Mouse (Mus musculus): ENCODE results near the gene Mbnl2. TPM values are rescaled to one million over a fixed set of nuclear protein-coding genes. Genes with fewer than 3 reads are reported as not detected.

Gene Mbnl2
- polyA plus RNA-seq, 1 experiment from 2014 or later: 94.4 TPM

DNA sequence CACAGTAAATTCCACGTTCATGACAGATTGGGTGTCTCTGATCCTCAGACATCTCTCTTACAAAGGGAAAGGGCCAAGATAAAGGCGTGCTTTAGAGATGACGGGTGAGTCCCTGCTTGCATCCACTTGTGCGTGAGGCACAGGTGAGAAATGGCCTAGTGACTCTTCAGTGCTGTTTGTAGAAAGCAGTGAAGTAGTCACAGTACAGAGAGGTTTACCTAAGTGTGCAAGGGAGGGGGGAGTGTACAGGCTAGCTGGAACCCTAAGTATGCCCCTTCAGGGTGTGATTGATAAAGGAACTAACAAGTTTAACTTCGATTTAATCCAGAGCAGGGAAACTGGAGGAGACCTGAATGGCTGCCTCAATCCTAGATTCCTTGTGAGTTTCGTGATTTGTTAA is 130.8 kb downstream of the Mbnl2 start:
- no peak overlapping the region for H3K4me3 ChIP-seq (ENCODE audit: low read depth, low read length)
- WGBS: 37% methylated on average over 6 of the region's 6 CpGs
- no peaks in the 10 kb centered on the region for H3K4me1 ChIP-seq (replicated peaks; ENCODE audit: control insufficient read depth, insufficient read depth, low read length)
- H3K36me3 ChIP-seq (ENCODE audit: control insufficient read depth, insufficient read depth): peaks cover 50% of the 10 kb centered on the region; the same call in 1 of the 2 replicates
- no peak for TF ChIP-seq CTCF (IDR thresholded peaks at IDR 0.05; ENCODE audit: low read depth)
- H3K9ac ChIP-seq (ENCODE audit: low read depth, low read length): no peak overlapping the region
- H3K4me2 ChIP-seq (replicated peaks; ENCODE audit: low read depth): peak overlapping the region; percentile 38; the same call in 1 of the 2 replicates
- no peaks in the 10 kb centered on the region for H3K27me3 ChIP-seq (replicated peaks; ENCODE audit: control insufficient read depth, insufficient read depth, low read length)
- H3K9me3 ChIP-seq (ENCODE audit: control insufficient read depth): no peaks in the 10 kb centered on the region
- H3K27ac ChIP-seq (ENCODE audit: low read depth, low read length): peak overlapping the region; percentile 86
- peak; percentile 37 for ATAC-seq

DNA sequence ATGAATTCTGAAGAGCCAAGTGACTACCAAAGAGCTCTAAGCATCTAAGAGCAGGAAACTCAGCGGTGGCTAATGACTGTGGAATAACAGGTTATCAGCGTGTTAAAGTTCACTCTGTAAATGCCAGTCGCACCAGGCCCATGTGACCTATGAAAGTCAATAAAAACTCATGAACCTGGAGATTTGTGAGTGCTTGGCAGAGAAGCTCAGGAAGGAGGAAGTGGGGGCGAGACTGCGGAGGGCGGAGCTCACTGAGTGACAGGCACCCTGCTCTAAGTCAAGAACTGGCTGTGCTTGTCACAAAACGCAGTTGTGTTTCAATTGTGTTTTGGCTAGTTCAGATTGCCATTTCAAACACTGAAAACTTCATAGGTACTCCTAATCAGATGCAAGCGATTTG is 131.4 kb downstream of the Mbnl2 start:
- peak overlapping the region; percentile 44 for H3K4me2 ChIP-seq (replicated peaks; ENCODE audit: low read depth)
- no peak for TF ChIP-seq CTCF (IDR thresholded peaks at IDR 0.05; ENCODE audit: low read depth)
- H3K27ac ChIP-seq (ENCODE audit: low read depth, low read length): peak overlapping the region; percentile 86
- ATAC-seq: peak; percentile 94
- no peak overlapping the region for H3K9ac ChIP-seq (ENCODE audit: low read depth, low read length)
- no peak overlapping the region for H3K4me3 ChIP-seq (ENCODE audit: low read depth, low read length)
- H3K27me3 ChIP-seq (replicated peaks; ENCODE audit: control insufficient read depth, insufficient read depth, low read length): no peaks in the 10 kb centered on the region
- 29% methylated on average over 8 of the region's 8 CpGs for WGBS
- H3K9me3 ChIP-seq (ENCODE audit: control insufficient read depth): no peaks in the 10 kb centered on the region
- peaks cover 48% of the 10 kb centered on the region; the same call in 1 of the 2 replicates for H3K36me3 ChIP-seq (ENCODE audit: control insufficient read depth, insufficient read depth)
- H3K4me1 ChIP-seq (replicated peaks; ENCODE audit: control insufficient read depth, insufficient read depth, low read length): no peaks in the 10 kb centered on the region

DNA sequence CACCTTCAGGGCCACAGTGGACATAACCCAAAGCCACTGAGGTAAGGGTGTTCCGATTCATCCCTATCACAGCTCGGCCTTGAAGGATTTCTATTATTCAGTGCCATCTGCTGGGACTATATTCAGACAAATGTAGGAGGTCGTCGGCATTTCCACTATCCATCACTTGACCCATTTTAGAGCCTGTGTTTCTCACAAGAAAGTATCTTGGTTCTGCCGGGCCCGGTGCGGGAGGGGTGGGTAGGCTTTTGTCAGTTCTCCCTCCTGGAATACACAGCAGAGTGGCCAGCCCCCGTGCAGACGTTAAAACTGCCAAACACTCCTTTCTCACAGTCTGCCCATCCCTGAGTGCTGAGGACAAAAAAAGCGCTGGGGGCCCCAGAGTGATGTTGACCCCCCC is 134.4 kb downstream of the Mbnl2 start:
- Histone ChIP-seq H3K9ac (ENCODE audit: low read depth, low read length) (no peak overlapping the region), H3K36me3 (ENCODE audit: control insufficient read depth, insufficient read depth) (peaks cover 56% of the 10 kb centered on the region; the same call in 1 of the 2 replicates), H3K4me2 (replicated peaks; ENCODE audit: low read depth) (no peak overlapping the region), H3K4me3 (ENCODE audit: low read depth, low read length) (no peak overlapping the region), H3K27me3 (replicated peaks; ENCODE audit: control insufficient read depth, insufficient read depth, low read length) (no peaks in the 10 kb centered on the region), H3K27ac (ENCODE audit: low read depth, low read length) (no peak overlapping the region), H3K9me3 (ENCODE audit: control insufficient read depth) (no peaks in the 10 kb centered on the region), H3K4me1 (replicated peaks; ENCODE audit: control insufficient read depth, insufficient read depth, low read length) (no peaks in the 10 kb centered on the region)
- WGBS: 95% methylated on average over 10 of the region's 10 CpGs
- no peak for TF ChIP-seq CTCF (IDR thresholded peaks at IDR 0.05; ENCODE audit: low read depth)
- ATAC-seq: no peak

- H3K4me2 ChIP-seq (replicated peaks; ENCODE audit: low read depth): no peak overlapping the region
- peaks cover 48% of the 10 kb centered on the region for H3K36me3 ChIP-seq (ENCODE audit: control insufficient read depth, insufficient read depth)
- H3K27ac ChIP-seq (ENCODE audit: low read depth, low read length): no peak overlapping the region
- no peaks in the 10 kb centered on the region for H3K9me3 ChIP-seq (ENCODE audit: control insufficient read depth)
- WGBS: 66% methylated on average over 9 of the region's 9 CpGs
- H3K4me3 ChIP-seq (ENCODE audit: low read depth, low read length): no peak overlapping the region
- H3K4me1 ChIP-seq (replicated peaks; ENCODE audit: control insufficient read depth, insufficient read depth, low read length): no peaks in the 10 kb centered on the region
- no peak overlapping the region for H3K9ac ChIP-seq (ENCODE audit: low read depth, low read length)
- no peak for ATAC-seq
- TF ChIP-seq CTCF (IDR thresholded peaks at IDR 0.05; ENCODE audit: low read depth): no peak
- H3K27me3 ChIP-seq (replicated peaks; ENCODE audit: control insufficient read depth, insufficient read depth, low read length): no peaks in the 10 kb centered on the region
Observed at GRCm38 (mm10) chr14:120416886-120417285, 141.4 kb downstream of the Mbnl2 start.

GRCm38 (mm10) chr14:120418964-120419363 is 143.5 kb downstream of the Mbnl2 start:
- Histone ChIP-seq H3K9me3 (ENCODE audit: control insufficient read depth) (no peaks in the 10 kb centered on the region), H3K4me1 (replicated peaks; ENCODE audit: control insufficient read depth, insufficient read depth, low read length) (no peaks in the 10 kb centered on the region), H3K27me3 (replicated peaks; ENCODE audit: control insufficient read depth, insufficient read depth, low read length) (no peaks in the 10 kb centered on the region), H3K36me3 (ENCODE audit: control insufficient read depth, insufficient read depth) (peaks cover 53% of the 10 kb centered on the region), H3K9ac (ENCODE audit: low read depth, low read length) (no peak overlapping the region), H3K27ac (ENCODE audit: low read depth, low read length) (no peak overlapping the region), H3K4me2 (replicated peaks; ENCODE audit: low read depth) (no peak overlapping the region), H3K4me3 (ENCODE audit: low read depth, low read length) (no peak overlapping the region)
- 81% methylated on average over 14 of the region's 14 CpGs for WGBS
- ATAC-seq: 0 out of 2 replicates have a peak, but pooled peaks have one; percentile 16
- TF ChIP-seq CTCF (IDR thresholded peaks at IDR 0.05; ENCODE audit: low read depth): no peak

GRCm38 (mm10) chr14:120428497-120428896 is 153.0 kb downstream of the Mbnl2 start:
- Histone ChIP-seq H3K4me3 (ENCODE audit: low read depth, low read length) (no peak overlapping the region), H3K4me1 (replicated peaks; ENCODE audit: control insufficient read depth, insufficient read depth, low read length) (no peaks in the 10 kb centered on the region), H3K4me2 (replicated peaks; ENCODE audit: low read depth) (no peak overlapping the region), H3K27ac (ENCODE audit: low read depth, low read length) (no peak overlapping the region), H3K36me3 (ENCODE audit: control insufficient read depth, insufficient read depth) (peaks cover 38% of the 10 kb centered on the region), H3K27me3 (replicated peaks; ENCODE audit: control insufficient read depth, insufficient read depth, low read length) (no peaks in the 10 kb centered on the region), H3K9me3 (ENCODE audit: control insufficient read depth) (no peaks in the 10 kb centered on the region), H3K9ac (ENCODE audit: low read depth, low read length) (no peak overlapping the region)
- no peak for TF ChIP-seq CTCF (IDR thresholded peaks at IDR 0.05; ENCODE audit: low read depth)
- 77% methylated on average over 5 of the region's 5 CpGs for WGBS
- no peak for ATAC-seq

DNA sequence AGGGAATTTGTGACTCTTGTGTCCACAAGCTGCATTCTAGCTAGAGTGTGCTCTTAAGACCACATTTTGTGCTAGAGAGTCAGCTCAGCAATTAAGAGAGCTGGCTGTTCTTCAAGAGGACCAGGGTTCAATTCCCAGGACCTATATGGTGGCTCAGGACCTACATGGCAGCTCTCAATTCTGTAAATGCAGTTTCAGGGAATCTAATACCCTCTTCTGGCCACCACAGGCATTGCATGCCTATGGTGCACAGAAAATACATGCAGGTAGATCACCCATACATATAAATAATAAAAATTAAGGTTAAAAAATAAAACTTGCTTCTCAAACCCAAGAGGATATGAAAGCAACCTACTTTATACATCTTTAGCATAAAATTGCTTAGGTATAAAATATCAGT is 157.3 kb downstream of the Mbnl2 start:
- Histone ChIP-seq H3K27ac (ENCODE audit: low read depth, low read length) (no peak overlapping the region), H3K27me3 (replicated peaks; ENCODE audit: control insufficient read depth, insufficient read depth, low read length) (no peaks in the 10 kb centered on the region), H3K9me3 (ENCODE audit: control insufficient read depth) (no peaks in the 10 kb centered on the region), H3K4me2 (replicated peaks; ENCODE audit: low read depth) (no peak overlapping the region), H3K4me3 (ENCODE audit: low read depth, low read length) (no peak overlapping the region), H3K9ac (ENCODE audit: low read depth, low read length) (no peak overlapping the region), H3K36me3 (ENCODE audit: control insufficient read depth, insufficient read depth) (peaks cover 13% of the 10 kb centered on the region; the same call in 1 of the 2 replicates), H3K4me1 (replicated peaks; ENCODE audit: control insufficient read depth, insufficient read depth, low read length) (no peaks in the 10 kb centered on the region)
- peak; percentile 62 for TF ChIP-seq CTCF (IDR thresholded peaks at IDR 0.05; ENCODE audit: low read depth)
- no peak for ATAC-seq

All from intestine, postnatal 0 days (tissue).